Mouse (Mus musculus) liver, embryonic 14.5 days (tissue): Measurements from ENCODE around the gene Gm26741.

Experiments used
- CTCF ChIP-seq: IDR thresholded peaks from 2 replicates; pipeline ENCODE4 v1.5.1; 2016; ENCODE audit warnings: antibody characterized with exemption, low read depth, control low read depth
- EP300 ChIP-seq: IDR thresholded peaks from 2 replicates; pipeline ENCODE4 v1.6.1; 2016; ENCODE audit warnings: antibody characterized with exemption, low read depth

DNA sequence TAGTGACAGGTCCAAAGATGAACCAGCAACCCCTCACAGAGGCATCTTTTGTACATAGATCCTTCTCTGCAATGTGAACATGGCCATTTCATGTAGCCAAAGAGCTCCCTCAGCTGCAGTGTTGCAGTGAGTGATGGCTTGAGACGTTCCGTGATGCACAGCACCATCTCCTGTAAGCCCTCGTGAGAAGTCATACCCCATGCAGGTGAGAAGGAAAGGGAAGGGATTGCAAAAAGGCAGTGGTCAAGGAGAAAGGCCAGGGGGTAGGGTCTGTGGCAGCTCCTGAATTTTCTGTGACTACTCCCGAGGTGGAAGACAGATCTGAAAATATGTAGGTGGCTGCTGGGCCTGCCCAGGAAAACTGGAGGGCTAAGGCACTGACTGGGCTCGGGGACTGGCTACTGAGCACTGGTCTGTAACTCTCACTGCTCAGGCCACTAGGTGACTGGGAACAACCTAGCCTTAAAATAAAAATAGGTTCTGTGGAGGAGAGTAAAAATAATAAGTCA lies 30.4 kb downstream of the Gm26741 start, which contains the start of gene Nepn:
- TF ChIP-seq EP300 (no peak), CTCF (no peak)
